Mouse (Mus musculus): ENCODE results near the gene Sla2. TPM values are rescaled to one million over a fixed set of nuclear protein-coding genes. Genes with fewer than 3 reads are reported as not detected.

Sla2 gene
- 70.0 TPM for polyA plus RNA-seq (2017; shearing (Covaris generic))

DNA sequence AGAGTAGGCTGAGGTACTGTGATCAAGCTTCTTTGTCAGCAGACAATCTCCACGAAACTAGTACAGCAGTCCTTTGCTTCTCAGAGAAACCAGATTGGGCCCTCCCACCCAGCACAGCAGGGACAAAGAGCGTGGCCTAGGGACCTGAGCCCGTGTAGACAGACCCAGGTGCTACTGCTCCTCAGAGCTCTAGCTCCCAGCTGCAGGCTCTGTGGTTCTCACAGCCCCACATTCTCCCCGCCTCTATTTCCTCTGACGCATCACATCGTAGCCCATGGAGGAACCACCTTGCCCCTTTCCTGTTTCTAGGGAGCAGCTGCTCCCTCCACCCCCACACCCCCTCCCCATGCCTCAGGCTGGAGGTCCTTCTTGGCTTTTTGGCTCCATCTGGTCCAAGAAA lies at the start of gene Sla2:
Gene Sla2 (minus strand): TSS at position 176 of the 400 bp plus-strand sequence.

DNA sequence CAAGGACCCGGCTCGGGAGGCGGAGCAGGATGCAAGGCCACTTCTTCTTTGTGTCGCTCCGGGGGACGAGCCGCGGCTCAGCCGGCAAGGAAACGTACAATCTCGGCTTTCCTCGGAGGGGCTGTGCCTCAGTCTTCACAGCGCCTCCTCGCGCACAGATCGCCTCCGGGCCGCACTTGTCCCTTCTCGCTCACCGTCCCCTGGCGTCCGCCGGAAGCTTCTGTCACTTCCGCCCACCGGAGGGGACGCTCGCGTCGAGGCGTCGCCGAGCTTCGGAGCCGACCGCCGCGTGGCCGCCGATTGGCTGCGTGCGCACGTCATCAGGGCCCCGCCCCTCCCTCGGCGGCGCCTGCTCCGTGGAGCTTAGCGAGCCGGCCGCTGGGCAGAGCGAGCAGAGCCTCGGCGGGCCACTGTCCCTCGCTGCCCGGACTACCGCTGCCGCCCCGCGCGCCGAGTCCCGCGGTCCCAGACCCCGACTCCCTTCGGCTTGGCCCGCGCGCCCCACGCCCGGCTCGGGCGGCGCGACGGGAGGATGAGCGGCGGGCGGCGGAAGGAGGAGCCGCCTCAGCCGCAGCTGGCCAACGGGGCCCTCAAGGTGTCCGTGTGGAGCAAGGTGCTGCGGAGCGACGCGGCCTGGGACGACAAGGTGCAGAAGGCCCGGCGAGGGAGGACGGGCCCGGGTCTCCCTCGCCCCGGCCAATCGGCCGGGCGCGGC lies 24.1 kb downstream of the Sla2 start, which contains the start of gene Rab5if:
Gene Rab5if (plus strand): TSS at position 357 of the 715 bp plus-strand sequence.

DNA sequence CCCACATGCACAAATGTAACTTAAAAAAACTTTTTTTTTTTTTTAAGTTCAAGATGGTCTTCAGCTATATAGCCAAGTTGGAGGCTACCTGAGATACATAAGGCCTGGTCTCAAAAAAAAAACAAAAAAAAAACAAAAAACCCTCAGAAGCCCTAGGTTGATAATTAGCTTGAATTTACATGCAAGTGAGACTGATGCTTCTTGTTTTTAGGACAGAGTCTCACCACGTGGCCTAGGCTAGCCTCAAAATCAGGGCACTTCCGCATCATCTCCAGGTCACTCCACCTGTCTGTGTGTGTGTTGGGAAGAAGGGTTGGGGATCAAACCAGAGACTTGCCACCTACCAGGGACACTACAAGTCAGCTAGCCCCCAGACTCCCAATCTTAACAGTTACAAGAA lies 29.2 kb downstream of the Sla2 start, which contains the start of gene 4930518I15Rik:
Gene 4930518I15Rik (minus strand): TSS at position 112 of the 400 bp plus-strand sequence.

DNA sequence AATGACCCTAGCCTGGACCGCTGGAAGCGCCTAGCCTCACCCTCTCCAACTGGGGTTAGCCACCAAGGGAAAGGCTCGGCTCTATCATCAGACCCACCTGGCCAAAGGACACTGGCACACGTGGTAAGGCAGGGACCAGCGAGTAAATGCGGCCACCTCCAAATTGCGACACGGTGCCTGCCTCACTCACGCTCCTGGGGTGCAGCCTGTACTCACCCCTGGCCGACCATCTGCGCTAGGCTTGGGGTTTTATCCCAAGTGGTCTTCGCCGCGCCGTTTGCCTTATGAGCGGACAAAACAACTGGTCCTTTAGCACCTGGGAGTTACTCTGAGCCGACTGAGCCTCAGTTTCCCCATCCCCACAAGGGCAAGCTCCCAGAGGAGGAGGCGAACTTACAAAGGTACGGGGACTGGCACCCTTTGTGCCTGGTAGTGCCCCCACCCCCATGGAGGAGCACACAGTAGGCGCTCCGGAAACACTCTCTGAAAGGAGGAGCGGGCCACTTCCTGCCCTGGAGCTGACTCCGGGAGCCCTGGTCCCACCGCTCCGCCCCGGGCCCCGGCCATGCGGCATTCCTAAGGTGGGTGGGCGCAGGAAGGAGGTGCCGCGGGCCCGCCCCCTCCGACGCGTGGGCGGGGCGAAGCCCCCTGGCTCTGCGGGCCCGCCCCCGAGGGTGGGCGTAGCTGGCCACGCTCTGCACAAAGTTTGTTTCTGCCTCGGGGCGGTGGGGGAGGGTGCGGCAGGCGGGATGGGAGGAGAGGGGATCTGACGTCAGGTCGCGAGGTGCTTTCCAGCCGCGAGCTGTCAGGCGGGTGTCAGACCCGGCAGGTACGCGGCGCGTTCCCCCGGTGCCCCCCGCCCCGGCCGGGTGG lies 47.4 kb downstream of the Sla2 start, which contains the start of gene Tgif2:
Gene Tgif2 (plus strand): TSS at position 689 of the 873 bp plus-strand sequence.

Other genes starting within 250 kb of the Sla2 start
- gene Myl9, start 111.8 kb downstream of the Sla2 start, polyA plus RNA-seq (2017; shearing (Covaris generic)), result not detected
- 65.4 TPM for gene Tgif2, start 47.2 kb downstream of the Sla2 start, polyA plus RNA-seq (2017; shearing (Covaris generic))
- 4.5 TPM for gene 4930518I15Rik, start 29.2 kb downstream of the Sla2 start, polyA plus RNA-seq (2017; shearing (Covaris generic))
- gene Rab5if, start 24.1 kb downstream of the Sla2 start, polyA plus RNA-seq (2017; shearing (Covaris generic)), result 99.5 TPM
- 269 TPM for gene Ndrg3, start 104.9 kb upstream of the Sla2 start, polyA plus RNA-seq (2017; shearing (Covaris generic))
- 12.7 TPM for gene Dsn1, start 120.0 kb upstream of the Sla2 start, polyA plus RNA-seq (2017; shearing (Covaris generic))
- not detected for gene Soga1, start 192.1 kb upstream of the Sla2 start, polyA plus RNA-seq (2017; shearing (Covaris generic))
- not detected for gene Tldc2, start 199.9 kb upstream of the Sla2 start, polyA plus RNA-seq (2017; shearing (Covaris generic))
- gene Samhd1, start 248.1 kb upstream of the Sla2 start, polyA plus RNA-seq (2017; shearing (Covaris generic)), result 404 TPM

Measured in naive thymus-derived CD4-positive, alpha-beta T cell, adult 5 months (primary cell).